Mouse (Mus musculus) telencephalon, adult 2 months (tissue): ENCODE measurements at regions not wholly inside any gene's neighbourhood (a gene's known extent, or its start where the extent isn't known, plus 50 kb on each side); places are given as distances from the start of the nearest gene placed in this dataset.

Experiments used
- DNase-seq: peaks from one replicate; pipeline ENCODE4 v3.0.0-alpha.2; 2011; ENCODE audit warnings: low read depth, low spot score

DNA sequence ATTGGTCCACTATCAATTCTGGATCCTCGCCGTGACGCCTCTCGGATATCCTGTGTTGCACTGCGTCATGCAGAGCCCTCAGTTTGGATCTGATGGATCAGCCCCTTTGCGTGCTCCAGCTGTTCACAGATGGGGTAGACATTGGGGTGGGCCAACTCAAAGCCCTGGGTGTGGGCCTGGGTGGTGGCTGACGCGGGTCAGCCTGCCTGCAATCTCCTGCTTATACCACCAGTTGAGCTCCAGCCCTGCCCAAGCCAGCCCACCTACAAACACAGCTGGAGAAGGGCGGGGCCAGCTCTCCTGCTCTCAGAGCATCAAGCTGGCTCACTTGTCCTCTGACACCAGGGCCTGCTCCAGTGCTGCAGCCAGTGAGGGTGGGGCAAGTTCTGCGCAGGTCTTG lies 73.1 kb downstream of the Rps15a start:
- DNase-seq, result no peak

DNA sequence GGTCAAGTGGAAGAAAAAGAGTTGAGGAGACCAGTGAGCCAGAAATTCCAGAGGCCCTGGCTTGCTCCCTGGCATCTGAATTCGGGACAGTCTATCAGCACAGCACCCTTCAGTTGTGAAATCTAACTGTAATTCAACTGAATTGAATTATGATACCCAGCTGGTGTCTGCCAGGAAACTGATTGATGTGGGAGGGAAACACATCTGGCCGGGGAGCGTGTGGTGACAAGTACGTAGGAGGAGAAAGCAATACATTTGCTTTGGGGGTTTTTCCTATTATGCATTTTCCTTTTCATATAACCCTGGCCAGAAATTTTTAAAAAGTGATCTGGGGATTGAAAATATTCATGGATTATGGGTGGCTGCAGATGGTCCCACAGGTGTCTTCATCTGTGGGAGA lies 76.1 kb downstream of the Rps15a start:
- no peak for DNase-seq

GRCm38 (mm10) chr7:118037062-118037461 lies 78.9 kb downstream of the Rps15a start:
- no peak for DNase-seq

- no peak for DNase-seq
Measured at GRCm38 (mm10) chr7:118026106-118026526, 89.9 kb downstream of the Rps15a start.

- no peak for DNase-seq
Measured at GRCm38 (mm10) chr7:118004620-118005019, 111.4 kb downstream of the Rps15a start.

DNA sequence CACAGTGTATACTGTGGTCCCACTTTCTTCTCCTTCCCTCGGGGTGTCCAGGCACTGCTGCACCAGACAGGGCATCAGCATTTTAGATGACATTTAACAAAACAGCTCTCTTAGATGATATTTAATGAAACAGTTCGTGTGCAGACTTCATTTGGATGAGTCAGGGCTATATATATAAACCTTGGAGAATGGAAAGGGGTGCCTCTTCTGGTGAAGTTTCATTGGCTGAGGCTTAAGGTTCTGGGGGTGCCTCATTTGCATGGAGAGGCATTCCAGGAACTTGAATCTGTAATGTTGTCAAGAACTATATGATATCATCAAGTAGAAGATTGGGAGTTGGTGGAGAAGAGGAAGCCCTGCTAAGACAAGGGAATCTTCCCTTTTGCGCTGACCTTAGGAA lies 114.1 kb downstream of the Rps15a start:
- peak; percentile 34 for DNase-seq

- DNase-seq, result no peak
Measured at GRCm38 (mm10) chr7:118001121-118001520, 114.9 kb downstream of the Rps15a start.

GRCm38 (mm10) chr7:117982177-117982576 lies 133.8 kb downstream of the Rps15a start:
- no peak for DNase-seq

DNA sequence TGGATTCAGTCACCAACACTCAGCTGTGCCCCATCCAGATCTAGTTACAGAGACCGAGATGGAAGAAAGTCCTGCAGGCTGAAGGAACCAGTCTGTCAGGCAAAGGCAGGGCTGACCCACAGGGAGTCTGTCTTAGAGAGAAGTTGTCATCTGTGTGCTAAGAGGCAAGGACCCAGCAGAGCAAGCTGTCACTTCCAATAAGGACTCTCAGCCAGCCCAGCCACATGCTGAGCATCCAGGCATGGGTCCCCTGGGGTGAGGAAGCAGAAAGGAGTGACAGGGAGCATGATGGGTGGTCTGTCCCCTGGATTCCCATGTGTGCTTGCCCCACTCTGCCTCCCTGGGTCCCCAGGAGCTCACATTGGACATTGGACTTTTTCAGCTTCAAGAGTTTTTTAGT lies 144.8 kb downstream of the Rps15a start:
- no peak for DNase-seq

- DNase-seq, result no peak
Measured at GRCm38 (mm10) chr7:117943435-117943834, 172.6 kb downstream of the Rps15a start.

- no peak for DNase-seq
Measured at GRCm38 (mm10) chr7:117939618-117940017, 176.4 kb downstream of the Rps15a start.

GRCm38 (mm10) chr7:117934908-117935307 lies 181.1 kb downstream of the Rps15a start:
- DNase-seq, result peak; percentile 67

DNA sequence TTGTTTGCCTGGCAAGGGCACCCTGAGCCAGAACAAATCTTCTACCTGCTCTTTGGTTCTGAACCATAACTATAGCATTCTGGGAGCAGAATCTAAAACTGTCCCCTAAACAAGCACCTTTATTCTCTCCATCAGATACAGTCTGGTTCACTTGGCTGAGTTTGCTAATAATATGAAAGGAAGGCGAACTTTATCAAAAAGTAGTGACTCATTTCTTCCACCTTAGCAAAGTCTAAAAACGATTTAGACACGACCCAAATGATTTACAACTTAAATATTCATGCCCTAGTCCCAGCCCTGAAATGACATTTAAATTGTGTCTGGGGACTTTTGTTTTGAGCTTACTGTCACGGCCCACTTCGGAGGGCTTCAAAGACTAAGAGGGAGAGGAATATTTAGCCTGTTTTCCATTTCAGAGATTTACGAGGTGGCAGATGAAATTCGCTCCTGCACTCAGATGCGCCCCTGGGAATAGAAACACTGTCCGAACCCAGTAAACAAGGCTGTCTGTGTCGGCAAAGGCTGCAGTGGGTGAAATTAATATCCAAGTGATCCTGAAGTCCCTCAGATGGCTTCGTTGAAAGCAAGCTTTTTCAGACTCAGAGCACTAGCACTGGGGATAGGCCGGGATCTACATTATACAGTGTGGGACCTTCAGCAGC lies 184.6 kb downstream of the Rps15a start:
- no peak for DNase-seq

GRCm38 (mm10) chr7:117930392-117930791 lies 185.6 kb downstream of the Rps15a start:
- DNase-seq, result no peak

- DNase-seq, result no peak
Measured at GRCm38 (mm10) chr7:117926396-117926795, 189.6 kb downstream of the Rps15a start.

- DNase-seq, result peak; percentile 77
Measured at GRCm38 (mm10) chr7:117922270-117922669, 193.7 kb downstream of the Rps15a start.

DNA sequence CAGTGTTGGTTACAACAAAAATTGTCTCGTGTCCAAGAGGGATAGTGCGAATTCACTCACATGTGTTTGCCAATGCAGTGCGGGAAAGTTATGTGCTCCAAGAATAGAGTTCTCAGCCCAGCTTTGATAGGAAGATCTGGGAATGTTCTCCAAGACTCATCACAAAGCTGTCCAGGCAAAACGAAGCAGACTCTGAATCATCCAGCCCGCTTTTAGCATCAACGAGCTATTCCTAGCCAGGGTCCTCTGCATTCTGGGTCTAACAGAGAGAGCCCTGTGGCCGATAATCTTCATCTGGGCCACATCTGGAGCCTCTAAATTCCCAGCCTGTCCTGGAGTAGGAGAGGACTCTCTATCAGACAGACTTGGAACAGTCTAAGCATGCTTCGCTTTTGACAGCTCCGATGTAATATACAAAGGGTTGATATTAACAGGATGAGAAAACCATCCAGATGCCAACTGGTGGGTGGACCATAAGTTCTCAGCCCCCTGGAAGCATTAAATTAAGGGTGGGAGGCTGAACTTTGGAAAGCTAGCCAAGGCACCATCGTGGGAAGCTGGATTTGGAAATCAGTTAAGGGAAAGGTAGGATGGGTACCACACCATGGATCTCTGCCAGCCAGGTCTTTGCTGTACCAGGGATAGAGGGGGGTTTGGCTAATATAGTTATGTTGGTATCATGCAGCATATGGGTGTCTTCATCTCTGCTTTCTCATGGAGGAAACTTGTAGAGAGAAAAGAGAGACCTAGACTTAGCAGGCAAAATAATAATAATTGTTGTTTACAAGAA lies 197.6 kb downstream of the Rps15a start:
- peak; percentile 84 for DNase-seq

DNA sequence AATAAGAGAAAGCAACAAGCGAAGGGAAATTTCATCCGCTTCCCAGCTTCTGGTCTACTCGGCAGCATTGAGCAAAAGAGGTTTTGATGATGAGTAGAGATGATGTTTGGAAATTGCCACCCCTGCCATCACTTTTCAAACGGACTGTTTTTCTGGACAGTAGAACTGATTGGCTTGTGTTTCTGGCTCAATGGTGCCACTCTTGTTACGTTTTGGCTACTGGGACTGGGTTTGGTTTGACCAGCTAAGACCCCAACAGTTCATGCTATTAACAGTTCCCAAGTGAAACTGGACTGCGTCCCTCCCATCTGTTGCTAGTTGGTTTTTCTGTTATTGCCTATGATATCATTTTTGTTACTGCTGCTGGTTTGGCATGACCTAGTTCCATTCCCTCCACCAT lies 199.1 kb downstream of the Rps15a start:
- DNase-seq, result no peak

DNA sequence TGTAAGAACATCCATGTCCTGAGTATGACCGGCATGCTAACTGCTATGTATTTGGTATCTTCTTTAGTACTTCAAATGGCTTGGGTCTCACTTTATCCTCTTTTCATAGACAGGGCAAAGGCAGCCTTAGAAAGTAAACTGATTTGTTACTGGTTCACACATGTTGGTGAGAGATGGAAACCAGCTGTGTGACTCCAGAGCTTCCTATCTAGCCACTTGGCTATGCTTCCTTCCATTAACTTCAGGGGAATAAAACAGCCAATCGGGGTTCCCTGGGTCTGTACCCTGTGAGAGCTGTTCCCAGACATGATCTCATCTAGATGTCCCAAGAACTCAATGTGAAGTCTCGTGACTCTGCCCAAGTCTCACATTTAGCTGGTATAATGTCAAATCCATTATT lies 203.5 kb downstream of the Rps15a start:
- no peak for DNase-seq

- DNase-seq, result no peak
Measured at GRCm38 (mm10) chr7:117911062-117911461, 204.9 kb downstream of the Rps15a start.

GRCm38 (mm10) chr7:117896528-117896927 lies 219.5 kb downstream of the Rps15a start:
- DNase-seq, result no peak

DNA sequence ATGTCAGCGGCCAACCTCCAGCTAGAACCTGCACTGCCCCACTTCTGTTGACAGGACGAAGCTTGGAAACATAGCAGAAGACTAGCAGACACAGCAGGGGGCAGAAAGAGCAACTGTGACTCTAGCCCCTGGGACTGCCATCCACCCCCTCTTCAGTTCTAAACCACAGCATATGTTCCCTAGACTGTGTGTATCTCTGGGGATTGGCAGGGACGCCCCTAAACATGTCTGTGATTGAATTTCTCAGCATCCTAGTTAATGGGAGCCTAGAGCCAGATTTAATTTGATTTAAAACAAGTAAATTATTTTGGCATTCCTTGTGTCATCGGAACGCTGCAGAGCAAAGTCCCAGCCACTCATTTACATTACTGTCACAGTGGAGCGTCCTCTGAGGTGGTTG lies 228.7 kb downstream of the Rps15a start:
- DNase-seq, result no peak

DNA sequence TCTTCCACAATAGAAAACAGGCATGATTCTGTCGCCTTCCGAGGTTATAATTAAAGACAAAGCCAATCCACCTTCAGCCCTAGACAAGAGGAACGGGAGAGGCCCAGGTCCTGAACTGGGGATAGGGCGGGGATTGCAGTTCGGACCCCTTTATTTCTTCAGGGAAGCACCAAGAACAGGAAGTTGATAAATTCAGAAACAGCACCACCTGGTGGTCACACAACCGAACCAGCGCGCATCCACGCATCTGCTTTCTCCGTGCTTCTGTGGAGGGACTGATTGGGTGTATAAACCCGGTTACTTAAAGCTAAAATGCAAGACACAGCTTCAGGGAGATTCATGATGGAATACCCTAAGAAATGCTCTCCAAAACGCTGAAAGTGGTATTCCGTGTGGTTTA lies 233.2 kb downstream of the Rps15a start:
- DNase-seq, result peak; percentile 44
